Comparison of ENCODE assay signal across 28 mouse cellular contexts in genomic region chr14:48017971-48018370, GRCm38 (mm10).
"Had no signal": no experiment of that assay in that cellular context is flagged by ENCODE, and none has a peak within 500 bp of the region (broad histone marks: within the 10 kb centered on the region; RNA-seq: fewer than 3 reads in every experiment).

No protein-coding gene starts in this region.

- DNase-seq: cerebellum, adult 2 months; cerebellum, adult 8-10 months; cerebellum, adult 9-10 months; cerebellum, adult 9-11 months; cerebellum, postnatal 10 days; cerebellum, postnatal 14 days; cerebellum, postnatal 25 days; cerebellum, postnatal 36 days; embryo, embryonic 11 days; forebrain, postnatal 0 days; gastrocnemius, adult 2 months; gastrocnemius, postnatal 10 days; gastrocnemius, postnatal 14 days; gastrocnemius, postnatal 25 days; gastrocnemius, postnatal 36 days; heart, adult 18-20 months; heart, adult 2 months had no signal

- H3K4me1 ChIP-seq: embryonic facial prominence, embryonic 10.5 days; embryonic facial prominence, embryonic 12.5 days; embryonic facial prominence, embryonic 13.5 days; embryonic facial prominence, embryonic 15.5 days; forebrain, embryonic 15.5 days had no signal

- H3K36me3 ChIP-seq: embryonic facial prominence, embryonic 10.5 days; embryonic facial prominence, embryonic 12.5 days; embryonic facial prominence, embryonic 13.5 days; embryonic facial prominence, embryonic 15.5 days; forebrain, embryonic 10.5 days; forebrain, embryonic 12.5 days; forebrain, embryonic 15.5 days had no signal

- H3K4me2 ChIP-seq: embryonic facial prominence, embryonic 12.5 days; embryonic facial prominence, embryonic 13.5 days; embryonic facial prominence, embryonic 15.5 days; forebrain, embryonic 12.5 days; forebrain, embryonic 13.5 days; forebrain, embryonic 15.5 days had no signal

- H3K27me3 ChIP-seq: embryonic facial prominence, embryonic 12.5 days; embryonic facial prominence, embryonic 13.5 days; embryonic facial prominence, embryonic 15.5 days; forebrain, embryonic 12.5 days; forebrain, embryonic 13.5 days; forebrain, embryonic 15.5 days had no signal

- H3K27ac ChIP-seq: embryonic facial prominence, embryonic 10.5 days; embryonic facial prominence, embryonic 12.5 days; embryonic facial prominence, embryonic 13.5 days; embryonic facial prominence, embryonic 15.5 days; forebrain, embryonic 10.5 days; forebrain, embryonic 12.5 days; forebrain, embryonic 13.5 days; forebrain, embryonic 15.5 days; gastrocnemius, adult 2 months; heart, adult 2 months had no signal

- ATAC-seq: forebrain, embryonic 13.5 days; forebrain, embryonic 14.5 days; forebrain, embryonic 15.5 days; forebrain, embryonic 16.5 days; forebrain, postnatal 0 days had no signal

- H3K9me3 ChIP-seq: embryonic facial prominence, embryonic 10.5 days; embryonic facial prominence, embryonic 12.5 days; embryonic facial prominence, embryonic 13.5 days; embryonic facial prominence, embryonic 15.5 days; forebrain, embryonic 10.5 days; forebrain, embryonic 12.5 days; forebrain, embryonic 13.5 days; forebrain, embryonic 15.5 days had no signal

- H3K4me3 ChIP-seq: embryonic facial prominence, embryonic 10.5 days; embryonic facial prominence, embryonic 12.5 days; embryonic facial prominence, embryonic 13.5 days; embryonic facial prominence, embryonic 15.5 days; erythroblast, embryonic 14.5 days; forebrain, embryonic 10.5 days; forebrain, embryonic 12.5 days; forebrain, embryonic 13.5 days; forebrain, embryonic 15.5 days; gastrocnemius, adult 2 months; heart, adult 2 months had no signal

- H3K9ac ChIP-seq: embryonic facial prominence, embryonic 12.5 days; embryonic facial prominence, embryonic 13.5 days; embryonic facial prominence, embryonic 15.5 days; forebrain, embryonic 12.5 days; forebrain, embryonic 13.5 days; forebrain, embryonic 15.5 days; forebrain, postnatal 0 days had no signal
